Mouse (Mus musculus): ENCODE measurements at regions not wholly inside any gene's neighbourhood (a gene's known extent, or its start where the extent isn't known, plus 50 kb on each side); places are given as distances from the start of the nearest gene placed in this dataset.

DNA sequence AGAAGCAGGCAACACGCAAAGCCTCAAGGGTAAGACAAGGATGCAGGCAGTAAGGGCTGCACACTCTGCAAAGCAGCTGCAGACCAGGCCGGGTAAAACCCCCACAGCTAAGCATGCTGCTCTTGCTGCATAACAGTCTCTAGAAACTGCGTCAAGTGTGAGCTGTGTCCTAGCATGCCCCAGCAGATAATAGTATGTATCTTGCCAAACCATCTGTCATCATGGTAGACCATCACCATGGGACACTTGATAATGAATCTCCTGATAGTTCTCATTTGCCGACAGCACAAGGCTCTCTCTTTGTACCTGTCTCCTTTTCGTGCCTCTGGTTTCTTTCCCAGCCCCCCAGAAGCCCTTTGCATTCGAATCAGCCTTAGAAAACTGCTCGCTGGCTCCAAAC, 52.5 kb upstream of the Ddx18 start:
- no peak for DNase-seq (ENCODE audit: low spot score in 2 of 2)

DNA sequence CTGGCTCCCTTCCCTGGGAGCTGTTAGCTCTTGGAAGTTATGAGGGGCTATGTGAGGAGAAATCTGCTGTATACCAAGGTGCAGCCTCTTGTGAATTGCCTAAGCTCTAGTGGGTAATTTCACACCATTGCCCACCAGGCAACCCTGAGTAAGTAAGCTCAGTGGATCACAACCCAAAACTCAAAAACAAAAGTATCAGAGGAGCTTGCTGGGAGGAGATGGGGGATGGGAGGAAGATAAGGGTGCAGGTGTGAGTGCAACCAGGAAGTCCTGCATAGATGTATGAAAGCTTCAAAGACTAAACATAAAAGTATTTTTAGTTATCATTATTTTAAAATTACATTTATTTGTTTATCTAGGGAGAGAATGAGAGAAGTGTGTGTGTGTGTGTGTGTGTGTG, 50.8 kb upstream of the Ddx18 start:
- DNase-seq (ENCODE audit: low spot score in 2 of 2): no peak
